Comparison of ENCODE assay signal across 17 mouse cellular contexts in the genomic region with DNA sequence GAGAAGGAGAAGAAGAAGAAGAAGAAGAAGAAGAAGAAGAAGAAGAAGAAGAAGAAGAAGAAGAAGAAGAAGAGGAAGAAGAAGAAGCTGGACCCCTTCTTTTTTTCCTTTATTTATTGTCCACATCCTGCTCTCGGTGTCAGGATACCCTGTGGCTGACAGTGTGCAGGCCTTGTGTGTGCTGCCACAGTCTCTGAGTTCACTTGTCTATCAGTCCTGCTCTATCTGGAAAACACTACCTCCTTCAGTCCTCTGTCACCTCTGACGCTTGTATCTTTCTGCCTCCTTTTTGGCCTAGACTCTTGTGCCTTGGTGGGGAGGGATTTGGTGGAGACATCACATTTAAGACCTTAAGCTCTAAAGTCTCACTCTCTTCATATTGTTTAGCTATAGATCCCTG. TPM values are rescaled to one million over a fixed set of nuclear protein-coding genes. Genes with fewer than 3 reads are reported as not detected.
DNase-seq lines count a peak whose midpoint lies in the region; ATAC-seq and TF ChIP-seq lines count a peak whose summit lies in the region.
"Had no signal": no experiment of that assay in that cellular context is flagged by ENCODE, and none has a peak within 500 bp of the region (broad histone marks: within the 10 kb centered on the region; RNA-seq: fewer than 3 reads in every experiment).

No protein-coding gene starts in this region.

- no peak for TF ChIP-seq EP300 in CH12.LX (IDR thresholded peaks at IDR 0.05; ENCODE audit: low read length)
- no peak for TF ChIP-seq EP300 in liver, postnatal 0 days (IDR thresholded peaks at IDR 0.05; ENCODE audit: low read depth)

- no peak for ATAC-seq in liver, postnatal 0 days
- ATAC-seq in forebrain, embryonic 16.5 days = no peak
- ATAC-seq in forebrain, embryonic 14.5 days = no peak
- ATAC-seq: activated CD4-positive, CD25-positive, alpha-beta regulatory T cell, adult 4 months; CD4-positive, CD25-positive, alpha-beta regulatory T cell, adult 4 months had no signal

- H3K79me2 ChIP-seq in CH12.LX (replicated peaks; ENCODE audit: control insufficient read depth, extremely low read depth, insufficient read depth, poor library complexity, severe bottlenecking) = no peaks in the 10 kb centered on the region

- H3K4me3 ChIP-seq in gastrocnemius, adult 2 months = no peak overlapping the region
- peak overlapping the region in 1 of 3 experiments; percentile 69 for H3K4me3 ChIP-seq in CH12.LX (replicated peaks in 1 of 3; ENCODE audit: low read depth in 2 of 3, low read length in 2 of 3, poor library complexity in 1 of 3)
- H3K4me3 ChIP-seq in liver, postnatal 0 days (ENCODE audit: low read depth, low read length) = no peak overlapping the region
- no peak overlapping the region for H3K4me3 ChIP-seq in forebrain, embryonic 16.5 days (replicated peaks; ENCODE audit: low read length)
- H3K4me3 ChIP-seq in forebrain, embryonic 14.5 days (ENCODE audit: low read depth, low read length) = no peak overlapping the region

- H3K27me3 ChIP-seq in CH12.LX (replicated peaks) = no peaks in the 10 kb centered on the region
- H3K27me3 ChIP-seq in liver, postnatal 0 days (ENCODE audit: insufficient read depth, low read length) = no peaks in the 10 kb centered on the region
- H3K27me3 ChIP-seq in forebrain, embryonic 16.5 days (replicated peaks; ENCODE audit: control insufficient read depth, insufficient read depth, low read length) = no peaks in the 10 kb centered on the region
- no peaks in the 10 kb centered on the region for H3K27me3 ChIP-seq in forebrain, embryonic 14.5 days (replicated peaks; ENCODE audit: control insufficient read depth, insufficient read depth, low read length)
- H3K27me3 ChIP-seq: limb, embryonic 12.5 days; neural tube, embryonic 15.5 days had no signal

- TF ChIP-seq CTCF in gastrocnemius, adult 2 months (IDR thresholded peaks at IDR 0.05) = no peak
- TF ChIP-seq CTCF in CH12.LX (conservative IDR thresholded peaks at IDR 0.05 in 1 of 2, IDR thresholded peaks at IDR 0.05 in 1 of 2; ENCODE audit: low read depth in 2 of 2, low read length in 2 of 2) = no peak
- no peak for TF ChIP-seq CTCF in liver, postnatal 0 days (IDR thresholded peaks at IDR 0.05; ENCODE audit: low read depth)

- H3K9ac ChIP-seq in CH12.LX (ENCODE audit: insufficient read depth, low read depth) = 0 out of 2 replicates have a peak overlapping the region, but pooled peaks have one; percentile 86
- H3K9ac ChIP-seq in liver, postnatal 0 days (replicated peaks) = no peak overlapping the region; the same call in 1 of the 2 replicates
- no peak overlapping the region for H3K9ac ChIP-seq in forebrain, embryonic 16.5 days (replicated peaks; ENCODE audit: low read depth, low read length)
- H3K9ac ChIP-seq in forebrain, embryonic 14.5 days (ENCODE audit: low read length) = no peak overlapping the region
- H3K9ac ChIP-seq: limb, embryonic 12.5 days had no signal

- intact Hi-C loops in gastrocnemius, adult 2 months (cut with DNase I) = loop anchor here (5.0 kb wide), 2 partner anchors 56 to 106 kb away; a partner anchor contains a TSS

- whole genome bisulfite sequencing in liver, postnatal 0 days (ENCODE audit: insufficient replicate concordance) = 51% methylated on average over 2 of the region's 2 CpGs
- 96% methylated on average over 2 of the region's 2 CpGs for WGBS in forebrain, embryonic 16.5 days
- WGBS in forebrain, embryonic 14.5 days = 90% methylated on average over 2 of the region's 2 CpGs

- H3K36me3 ChIP-seq in CH12.LX (replicated peaks in 1 of 2; ENCODE audit: control insufficient read depth in 1 of 2, insufficient read depth in 1 of 2, low read length in 1 of 2) = peaks cover 0 to 8% of the 10 kb centered on the region in 2 experiments
- 0 out of 2 replicates have a peak, but pooled peaks cover 3% of the 10 kb centered on the region for H3K36me3 ChIP-seq in liver, postnatal 0 days (replicated peaks; ENCODE audit: insufficient read depth, low read length)
- H3K36me3 ChIP-seq in forebrain, embryonic 16.5 days (ENCODE audit: control insufficient read depth, insufficient read depth) = no peaks in the 10 kb centered on the region
- H3K36me3 ChIP-seq in forebrain, embryonic 14.5 days (ENCODE audit: control insufficient read depth, insufficient read depth, low read length) = no peaks in the 10 kb centered on the region
- H3K36me3 ChIP-seq: limb, embryonic 12.5 days; midbrain, embryonic 12.5 days; neural tube, embryonic 15.5 days had no signal

- dilution Hi-C loops in CH12.LX (cut with MboI; ENCODE audit: extremely low pct_ligation_motif_present, extremely low pct_unique_long_range_greater_than_20kb, low sequenced_read_pairs) = no loop called here

- DNase-seq in gastrocnemius, adult 2 months = no peak
- no peak for DNase-seq in gastrocnemius, postnatal 10 days
- DNase-seq in CH12.LX (ENCODE audit: extremely low read depth) = no peak
- peak; percentile 52 for DNase-seq in induced T-regulatory cell, adult 2 months (ENCODE audit: low read depth)
- DNase-seq in liver, postnatal 0 days = no peak
- no peak for DNase-seq in forebrain, embryonic 14.5 days (ENCODE audit: low spot score)
- DNase-seq: lung, adult 2 months; lung, postnatal 14 days; thymus, adult 2 months; thymus, postnatal 4 days had no signal

- in situ Hi-C loops in CH12.LX (cut with MboI; ENCODE audit: low pct_ligation_motif_present, low pct_unique_long_range_greater_than_20kb, low sequenced_read_pairs) = no loop called here

- H3K27ac ChIP-seq in gastrocnemius, adult 2 months = peak overlapping the region; percentile 28; the same call in 1 of the 2 replicates
- H3K27ac ChIP-seq in CH12.LX (ENCODE audit: insufficient read depth, low read depth) = no peak overlapping the region
- H3K27ac ChIP-seq in liver, postnatal 0 days (ENCODE audit: low read depth) = peak overlapping the region; percentile 96
- no peak overlapping the region for H3K27ac ChIP-seq in forebrain, embryonic 16.5 days (ENCODE audit: low read length)
- no peak overlapping the region for H3K27ac ChIP-seq in forebrain, embryonic 14.5 days (ENCODE audit: low read depth, low read length)
- H3K27ac ChIP-seq: midbrain, embryonic 12.5 days had no signal

- TF ChIP-seq POLR2A in CH12.LX (IDR thresholded peaks at IDR 0.05; ENCODE audit: low read depth, low read length) = no peak

- no peak overlapping the region for H3K4me2 ChIP-seq in CH12.LX (ENCODE audit: insufficient read depth, low read depth, poor library complexity, severe bottlenecking)
- peak overlapping the region; percentile 81; the same call in 1 of the 2 replicates for H3K4me2 ChIP-seq in liver, postnatal 0 days (ENCODE audit: low read depth, low read length)
- H3K4me2 ChIP-seq in forebrain, embryonic 16.5 days (ENCODE audit: low read length) = no peak overlapping the region
- H3K4me2 ChIP-seq in forebrain, embryonic 14.5 days (ENCODE audit: low read length) = no peak overlapping the region

- peaks cover 11 to 67% of the 10 kb centered on the region in 2 experiments; a peak in 3 of 4 replicates for H3K4me1 ChIP-seq in CH12.LX (ENCODE audit: control insufficient read depth in 1 of 2, insufficient read depth in 2 of 2)
- H3K4me1 ChIP-seq in liver, postnatal 0 days (ENCODE audit: insufficient read depth) = peaks cover 42% of the 10 kb centered on the region
- peaks cover 19% of the 10 kb centered on the region for H3K4me1 ChIP-seq in forebrain, embryonic 16.5 days (replicated peaks; ENCODE audit: control insufficient read depth, insufficient read depth, low read length)
- H3K4me1 ChIP-seq in forebrain, embryonic 14.5 days (ENCODE audit: control insufficient read depth, insufficient read depth, low read length) = peaks cover 20% of the 10 kb centered on the region

- H3K9me3 ChIP-seq in CH12.LX (replicated peaks; ENCODE audit: low read length) = peaks cover 5% of the 10 kb centered on the region
- H3K9me3 ChIP-seq in liver, postnatal 0 days (ENCODE audit: low read length) = no peaks in the 10 kb centered on the region
- H3K9me3 ChIP-seq in forebrain, embryonic 16.5 days (ENCODE audit: control insufficient read depth, low read length) = no peaks in the 10 kb centered on the region
- no peaks in the 10 kb centered on the region for H3K9me3 ChIP-seq in forebrain, embryonic 14.5 days (replicated peaks; ENCODE audit: control insufficient read depth, low read length)
- H3K9me3 ChIP-seq: heart, embryonic 10.5 days; limb, embryonic 12.5 days; midbrain, embryonic 12.5 days; neural tube, embryonic 15.5 days had no signal

- no peak for TF ChIP-seq RAD21 in CH12.LX (IDR thresholded peaks at IDR 0.05; ENCODE audit: low read depth, low read length)

TF ChIP-seq in CH12.LX, 34 proteins besides CTCF, POLR2A, EP300 and RAD21 (continues in another document):
- no peak for TF ChIP-seq ELF1 (IDR thresholded peaks at IDR 0.05; ENCODE audit: low read depth, low read length)
- TF ChIP-seq RCOR1 (conservative IDR thresholded peaks at IDR 0.05; ENCODE audit: low read depth, low read length) = no peak
- no peak for TF ChIP-seq IRF4 (IDR thresholded peaks at IDR 0.05; ENCODE audit: low read depth, low read length)
- TF ChIP-seq ZKSCAN1 (IDR thresholded peaks at IDR 0.05; ENCODE audit: borderline replicate concordance, low read depth, low read length) = no peak
- TF ChIP-seq NRF1 (IDR thresholded peaks at IDR 0.05; ENCODE audit: low read depth, low read length) = no peak
- TF ChIP-seq BHLHE40 (IDR thresholded peaks at IDR 0.05; ENCODE audit: low read depth, low read length) = no peak
- no peak for TF ChIP-seq UBTF (IDR thresholded peaks at IDR 0.05; ENCODE audit: low read depth, low read length)
- no peak for TF ChIP-seq ETS1 (conservative IDR thresholded peaks at IDR 0.05; ENCODE audit: low read depth, low read length)
- no peak for TF ChIP-seq JUN (IDR thresholded peaks at IDR 0.05; ENCODE audit: insufficient read depth, low read depth, low read length)

RNA-seq across cellular contexts. Expression of a gene that starts 21.6 kb away (rescaled TPM):
- total RNA-seq in gastrocnemius, adult 2 months (2021) = 10 to 100 TPM; 12.6 to 15.1 TPM
- total RNA-seq in gastrocnemius, postnatal 10 days (2021) = 10 to 100 TPM; 34.9 to 36.9 TPM
- 32.1 and 32.8 TPM in 2 replicates for total RNA-seq in CH12.LX (2012; rRNA removed)
- 34.9 and 40.3 TPM in 2 replicates for total RNA-seq in CH12.LX (2014; rRNA removed)
- polyA plus RNA-seq in CH12.LX (2012; ENCODE audit: insufficient read length, low read depth) = 40.1 and 49.4 TPM in 2 replicates
- polyA plus RNA-seq in liver, postnatal 0 days (2015; fragmentation: Nextera tagmentation; extraction: Ambion mirVana) = 16.3 and 16.6 TPM in 2 replicates
- polyA plus RNA-seq in forebrain, embryonic 16.5 days (2015; fragmentation: Nextera tagmentation; extraction: Ambion mirVana) = 55.9 and 56.1 TPM in 2 replicates
- 40.4 and 45.6 TPM in 2 replicates for polyA plus RNA-seq in forebrain, embryonic 14.5 days (2014; fragmentation: Nextera tagmentation; extraction: Ambion mirVana)

RNA-seq across cellular contexts. Expression of a gene that starts 57.4 kb away (rescaled TPM):
- 1 to 10 TPM; 6.2 to 7.9 TPM for total RNA-seq in gastrocnemius, adult 2 months (2021)
- total RNA-seq in gastrocnemius, postnatal 10 days (2021) = 10 to 100 TPM; 13.4 to 17.0 TPM
- total RNA-seq in CH12.LX (2012; rRNA removed) (27.5 and 32.1 TPM in 2 replicates), CH12.LX (2014; rRNA removed) (34.8 and 36.1 TPM in 2 replicates)
- polyA plus RNA-seq in CH12.LX (2012; ENCODE audit: insufficient read length, low read depth) = 35.6 and 37.9 TPM in 2 replicates
- 25.5 and 26.4 TPM in 2 replicates for polyA plus RNA-seq in liver, postnatal 0 days (2015; fragmentation: Nextera tagmentation; extraction: Ambion mirVana)
- 8.9 and 10.7 TPM in 2 replicates for polyA plus RNA-seq in forebrain, embryonic 16.5 days (2015; fragmentation: Nextera tagmentation; extraction: Ambion mirVana)
- polyA plus RNA-seq in forebrain, embryonic 14.5 days (2014; fragmentation: Nextera tagmentation; extraction: Ambion mirVana) = 7.7 and 10.5 TPM in 2 replicates

Comparison
In these comparisons a context has a peak if more than half of its experiments do, and no peak if none do; other contexts are left out.
1. H3K27ac ChIP-seq: peak in gastrocnemius, adult 2 months (single experiment) and liver, postnatal 0 days (single experiment); none in CH12.LX (single experiment), forebrain, embryonic 16.5 days (single experiment) and forebrain, embryonic 14.5 days (single experiment).